Mouse (Mus musculus): ENCODE measurements around the gene Wars2. TPM values are rescaled to one million over a fixed set of nuclear protein-coding genes. Genes with fewer than 3 reads are reported as not detected.

The Wars2 gene
- 5.6 and 8.3 TPM in 2 replicates for polyA plus RNA-seq (2012; rRNA removed)

GRCm38 (mm10) chr3:99140940-99141854 is at the start of gene Wars2:
Wars2 (plus strand) TSS chr3:99141068.

GRCm38 (mm10) chr3:99240213-99240720 is 99.4 kb downstream of the Wars2 start, which contains the start of gene Tbx15:
Tbx15 (plus strand) TSS chr3:99240381.

Other genes with a start within 250 kb of the Wars2 start
- 0.02 and 0.07 TPM in 2 replicates for gene Hao2, start 247.8 kb upstream of the Wars2 start, polyA plus RNA-seq (2012; rRNA removed)
- gene Tbx15, start 99.3 kb downstream of the Wars2 start, polyA plus RNA-seq (2012; rRNA removed) = 3.8 and 18.9 TPM in 2 replicates

Measured in central nervous system, embryonic 11.5 days (tissue).